Mouse (Mus musculus) kidney, adult 2 months (tissue): ENCODE results near the gene Trmt5.

Source experiments
- CTCF ChIP-seq: fragments of 200-500 bp; conservative IDR thresholded peaks from 2 replicates; pipeline ENCODE4 v1.5.1; 2011; ENCODE audit warnings: low read depth, mild to moderate bottlenecking, control low read depth, low read length, moderate library complexity, mixed read lengths; ENCODE audit not compliant: insufficient read depth, insufficient read length
- POLR2A ChIP-seq: fragments of 200-500 bp; IDR thresholded peaks from one replicate; pipeline ENCODE4 v1.6.1; 2011; ENCODE audit warnings: low read depth, low read length, control low read depth

DNA sequence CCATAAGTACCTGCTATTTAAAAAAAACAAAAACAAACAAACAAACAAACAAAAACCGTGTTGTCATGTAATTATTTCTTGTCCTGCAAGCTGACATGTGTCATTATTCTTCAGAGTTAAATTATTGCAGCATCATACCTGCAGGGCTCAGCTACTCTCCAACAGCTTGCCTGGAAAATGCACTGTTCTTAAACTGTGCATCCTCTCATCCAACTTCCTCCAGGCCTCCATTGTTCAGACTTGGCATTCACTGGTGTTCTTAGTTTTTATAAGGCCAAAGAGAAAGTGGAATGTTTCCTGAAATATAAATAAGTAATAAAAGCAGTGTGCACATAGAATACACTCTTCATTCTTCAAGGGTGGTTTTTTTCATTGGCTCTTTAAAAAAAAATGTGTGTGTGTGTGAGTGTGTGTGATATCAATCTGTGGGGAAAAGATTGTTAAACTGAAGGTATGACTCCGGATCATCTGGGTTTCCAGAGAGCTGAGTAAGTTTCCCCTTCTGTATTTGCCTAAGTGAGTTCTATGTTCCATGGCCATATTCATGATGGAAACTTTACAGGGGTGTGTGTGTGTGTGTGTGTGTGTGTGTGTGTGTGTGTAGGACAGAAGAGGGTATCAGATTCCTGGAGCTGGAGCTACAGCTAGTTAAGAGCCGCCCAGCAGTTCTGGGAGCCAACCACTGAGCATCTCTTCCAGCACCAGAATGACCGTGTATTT, 42.1 kb upstream of the Trmt5 start:
- no peak for TF ChIP-seq CTCF
- TF ChIP-seq POLR2A = no peak
